Mouse (Mus musculus): ENCODE results near the gene Pfn4. TPM values are rescaled to one million over a fixed set of nuclear protein-coding genes. Genes with fewer than 3 reads are reported as not detected.
"Not testable (repeated sequence)": the region's sequence is repeated elsewhere in the genome, so short reads cannot be mapped to it uniquely, and the experiment has no call there.

The Pfn4 gene
- polyA plus RNA-seq, 1 experiment from 2014 or later = 3.4 TPM

- Histone ChIP-seq H3K27me3 (ENCODE audit: control insufficient read depth, insufficient read depth, low read length) (no peaks in the 10 kb centered on the region), H3K27ac (ENCODE audit: low read depth, low read length) (no peak overlapping the region), H3K9me3 (ENCODE audit: control insufficient read depth, low read length) (no peaks in the 10 kb centered on the region), H3K36me3 (ENCODE audit: control insufficient read depth, insufficient read depth, low read length) (no peaks in the 10 kb centered on the region), H3K4me3 (ENCODE audit: low read length) (no peak overlapping the region), H3K4me2 (replicated peaks; ENCODE audit: low read depth, low read length) (no peak overlapping the region), H3K4me1 (ENCODE audit: control insufficient read depth, insufficient read depth, low read length) (no peaks in the 10 kb centered on the region), H3K9ac (ENCODE audit: low read depth, low read length) (no peak overlapping the region)
- 94% methylated on average over 1 of the region's 1 CpGs for WGBS
- ATAC-seq (ENCODE audit: low FRiP score, low TSS enrichment) = 0 out of 2 replicates have a peak, but pooled peaks have one; percentile 2
These were observed 12.4 kb downstream of the Pfn4 start for GRCm38 (mm10) chr12:4781270-4781669.

- 73% methylated on average over 9 of the region's 9 CpGs for WGBS
- H3K4me2 ChIP-seq (replicated peaks; ENCODE audit: low read depth, low read length) = not testable (repeated sequence)
These were observed 13.0 kb downstream of the Pfn4 start for GRCm38 (mm10) chr12:4781725-4782404.

GRCm38 (mm10) chr12:4783598-4783997, 14.8 kb downstream of the Pfn4 start:
- no peak overlapping the region for H3K4me2 ChIP-seq (replicated peaks; ENCODE audit: low read depth, low read length)
- no peaks in the 10 kb centered on the region for H3K4me1 ChIP-seq (ENCODE audit: control insufficient read depth, insufficient read depth, low read length)
- H3K4me3 ChIP-seq (ENCODE audit: low read length) = no peak overlapping the region
- no peaks in the 10 kb centered on the region for H3K27me3 ChIP-seq (ENCODE audit: control insufficient read depth, insufficient read depth, low read length)
- no peak overlapping the region for H3K9ac ChIP-seq (ENCODE audit: low read depth, low read length)
- H3K36me3 ChIP-seq (ENCODE audit: control insufficient read depth, insufficient read depth, low read length) = no peaks in the 10 kb centered on the region
- WGBS = 13% methylated on average over 5 of the region's 5 CpGs
- ATAC-seq (ENCODE audit: low FRiP score, low TSS enrichment) = peak; percentile 99
- H3K27ac ChIP-seq (ENCODE audit: low read depth, low read length) = no peak overlapping the region
- no peaks in the 10 kb centered on the region for H3K9me3 ChIP-seq (ENCODE audit: control insufficient read depth, low read length)

More at GRCm38 (mm10) chr12:4781725-4782404, 13.0 kb downstream of the Pfn4 start:
- not testable (repeated sequence) for H3K9me3 ChIP-seq (ENCODE audit: control insufficient read depth, low read length); H3K9ac ChIP-seq (ENCODE audit: low read depth, low read length); H3K36me3 ChIP-seq (ENCODE audit: control insufficient read depth, insufficient read depth, low read length); H3K4me1 ChIP-seq (ENCODE audit: control insufficient read depth, insufficient read depth, low read length); H3K4me3 ChIP-seq (ENCODE audit: low read length); H3K27me3 ChIP-seq (ENCODE audit: control insufficient read depth, insufficient read depth, low read length); H3K27ac ChIP-seq (ENCODE audit: low read depth, low read length)
- peak; percentile 56 for ATAC-seq (ENCODE audit: low FRiP score, low TSS enrichment)

- 74% methylated on average over 2 of the region's 2 CpGs for WGBS
- H3K27me3 ChIP-seq (ENCODE audit: control insufficient read depth, insufficient read depth, low read length) = no peaks in the 10 kb centered on the region
- no peaks in the 10 kb centered on the region for H3K9me3 ChIP-seq (ENCODE audit: control insufficient read depth, low read length)
- H3K27ac ChIP-seq (ENCODE audit: low read depth, low read length) = no peak overlapping the region
- no peaks in the 10 kb centered on the region for H3K36me3 ChIP-seq (ENCODE audit: control insufficient read depth, insufficient read depth, low read length)
- ATAC-seq (ENCODE audit: low FRiP score, low TSS enrichment) = no peak
- H3K4me1 ChIP-seq (ENCODE audit: control insufficient read depth, insufficient read depth, low read length) = no peaks in the 10 kb centered on the region
- H3K4me3 ChIP-seq (ENCODE audit: low read length) = no peak overlapping the region
- H3K4me2 ChIP-seq (replicated peaks; ENCODE audit: low read depth, low read length) = no peak overlapping the region
- H3K9ac ChIP-seq (ENCODE audit: low read depth, low read length) = no peak overlapping the region
These were observed 15.6 kb downstream of the Pfn4 start for GRCm38 (mm10) chr12:4784466-4784865.

GRCm38 (mm10) chr12:4788128-4788527, 19.3 kb downstream of the Pfn4 start:
- H3K27ac ChIP-seq (ENCODE audit: low read depth, low read length); H3K9ac ChIP-seq (ENCODE audit: low read depth, low read length); H3K9me3 ChIP-seq (ENCODE audit: control insufficient read depth, low read length); H3K4me2 ChIP-seq (replicated peaks; ENCODE audit: low read depth, low read length); ATAC-seq (ENCODE audit: low FRiP score, low TSS enrichment); H3K4me1 ChIP-seq (ENCODE audit: control insufficient read depth, insufficient read depth, low read length); H3K36me3 ChIP-seq (ENCODE audit: control insufficient read depth, insufficient read depth, low read length); H3K4me3 ChIP-seq (ENCODE audit: low read length); H3K27me3 ChIP-seq (ENCODE audit: control insufficient read depth, insufficient read depth, low read length): not testable (repeated sequence)
- 96% methylated on average over 25 of the region's 25 CpGs for WGBS

GRCm38 (mm10) chr12:4793718-4794117, 24.9 kb downstream of the Pfn4 start:
- ATAC-seq (ENCODE audit: low FRiP score, low TSS enrichment) = peak; percentile 66
- Histone ChIP-seq H3K27me3 (ENCODE audit: control insufficient read depth, insufficient read depth, low read length) (no peaks in the 10 kb centered on the region), H3K4me2 (replicated peaks; ENCODE audit: low read depth, low read length) (no peak overlapping the region), H3K4me1 (ENCODE audit: control insufficient read depth, insufficient read depth, low read length) (no peaks in the 10 kb centered on the region), H3K36me3 (ENCODE audit: control insufficient read depth, insufficient read depth, low read length) (no peaks in the 10 kb centered on the region), H3K9ac (ENCODE audit: low read depth, low read length) (no peak overlapping the region), H3K9me3 (ENCODE audit: control insufficient read depth, low read length) (no peaks in the 10 kb centered on the region), H3K4me3 (ENCODE audit: low read length) (no peak overlapping the region), H3K27ac (ENCODE audit: low read depth, low read length) (no peak overlapping the region)
- 64% methylated on average over 1 of the region's 1 CpGs for WGBS

GRCm38 (mm10) chr12:4797471-4797870, 28.6 kb downstream of the Pfn4 start:
- not testable (repeated sequence) for H3K36me3 ChIP-seq (ENCODE audit: control insufficient read depth, insufficient read depth, low read length); H3K27ac ChIP-seq (ENCODE audit: low read depth, low read length); ATAC-seq (ENCODE audit: low FRiP score, low TSS enrichment); H3K4me2 ChIP-seq (replicated peaks; ENCODE audit: low read depth, low read length); H3K27me3 ChIP-seq (ENCODE audit: control insufficient read depth, insufficient read depth, low read length); H3K4me1 ChIP-seq (ENCODE audit: control insufficient read depth, insufficient read depth, low read length); H3K9ac ChIP-seq (ENCODE audit: low read depth, low read length); H3K4me3 ChIP-seq (ENCODE audit: low read length)
- H3K9me3 ChIP-seq (ENCODE audit: control insufficient read depth, low read length) = peaks cover 11% of the 10 kb centered on the region; the same call in 1 of the 2 replicates
- 71% methylated on average over 6 of the region's 6 CpGs for WGBS

- no peak overlapping the region for H3K27ac ChIP-seq (ENCODE audit: low read depth, low read length)
- no peak overlapping the region for H3K9ac ChIP-seq (ENCODE audit: low read depth, low read length)
- H3K36me3 ChIP-seq (ENCODE audit: control insufficient read depth, insufficient read depth, low read length) = no peaks in the 10 kb centered on the region
- no peaks in the 10 kb centered on the region for H3K9me3 ChIP-seq (ENCODE audit: control insufficient read depth, low read length)
- no peaks in the 10 kb centered on the region for H3K4me1 ChIP-seq (ENCODE audit: control insufficient read depth, insufficient read depth, low read length)
- WGBS = 69% methylated on average over 4 of the region's 4 CpGs
- no peak overlapping the region for H3K4me3 ChIP-seq (ENCODE audit: low read length)
- H3K27me3 ChIP-seq (ENCODE audit: control insufficient read depth, insufficient read depth, low read length) = no peaks in the 10 kb centered on the region
- H3K4me2 ChIP-seq (replicated peaks; ENCODE audit: low read depth, low read length) = no peak overlapping the region
- no peak for ATAC-seq (ENCODE audit: low FRiP score, low TSS enrichment)
These were observed 42.2 kb downstream of the Pfn4 start for GRCm38 (mm10) chr12:4811036-4811435.

GRCm38 (mm10) chr12:4811705-4812104, 42.9 kb downstream of the Pfn4 start:
- no peak overlapping the region for H3K9ac ChIP-seq (ENCODE audit: low read depth, low read length)
- no peak overlapping the region for H3K4me3 ChIP-seq (ENCODE audit: low read length)
- H3K27ac ChIP-seq (ENCODE audit: low read depth, low read length) = no peak overlapping the region
- H3K4me2 ChIP-seq (replicated peaks; ENCODE audit: low read depth, low read length) = no peak overlapping the region
- no peaks in the 10 kb centered on the region for H3K27me3 ChIP-seq (ENCODE audit: control insufficient read depth, insufficient read depth, low read length)
- H3K4me1 ChIP-seq (ENCODE audit: control insufficient read depth, insufficient read depth, low read length) = no peaks in the 10 kb centered on the region
- ATAC-seq (ENCODE audit: low FRiP score, low TSS enrichment) = peak; percentile 66; the same call in 1 of the 2 replicates
- no peaks in the 10 kb centered on the region for H3K9me3 ChIP-seq (ENCODE audit: control insufficient read depth, low read length)
- 43% methylated on average over 3 of the region's 3 CpGs for WGBS
- H3K36me3 ChIP-seq (ENCODE audit: control insufficient read depth, insufficient read depth, low read length) = no peaks in the 10 kb centered on the region

All from kidney, embryonic 14.5 days (tissue).